Mouse (Mus musculus): ENCODE measurements at regions not wholly inside any gene's neighbourhood (a gene's known extent, or its start where the extent isn't known, plus 50 kb on each side); places are given as distances from the start of the nearest gene placed in this dataset.

DNA sequence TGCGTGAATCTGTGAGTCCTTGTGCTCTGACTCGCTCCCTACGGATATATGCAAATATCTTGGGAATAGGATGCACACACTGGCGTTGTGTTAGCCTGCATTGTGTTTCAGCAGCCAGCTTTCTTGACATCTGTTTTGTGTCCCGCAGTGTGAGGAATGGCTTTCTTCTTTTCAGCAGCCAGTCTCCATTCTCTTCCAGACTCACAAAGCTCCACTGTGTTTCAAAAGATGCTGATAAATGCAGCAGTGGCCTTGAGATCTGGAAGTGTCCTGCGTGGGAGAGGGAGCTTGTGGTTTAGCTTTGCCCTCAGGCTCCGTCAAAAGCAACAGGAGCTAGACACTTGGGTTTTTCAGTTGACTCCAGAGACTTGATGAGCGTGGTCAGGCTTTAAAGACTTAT, 188.9 kb upstream of the Fat4 start:
- in situ Hi-C loops (cut with MboI, MseI): no loop called here

DNA sequence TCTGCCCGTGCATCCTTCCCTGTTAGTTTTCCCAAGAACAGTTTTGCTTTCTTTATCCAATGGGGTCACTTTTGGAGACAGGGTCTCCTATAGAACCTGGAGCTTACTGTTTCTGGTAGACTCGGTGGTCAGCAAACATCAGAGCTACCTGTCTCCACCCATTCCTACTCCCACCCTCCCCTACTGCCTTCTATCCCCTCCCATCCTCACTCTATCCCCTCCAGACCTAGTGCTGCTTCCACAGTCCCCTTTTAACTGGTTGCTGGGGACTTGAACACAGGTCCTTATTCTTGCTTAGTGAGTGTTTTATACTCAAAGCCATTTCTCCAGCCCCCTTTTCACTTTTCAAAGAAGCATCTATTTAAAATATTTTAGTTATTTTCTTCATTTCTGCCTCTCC, 189.4 kb upstream of the Fat4 start:
- in situ Hi-C loops (cut with MboI, MseI): no loop called here

DNA sequence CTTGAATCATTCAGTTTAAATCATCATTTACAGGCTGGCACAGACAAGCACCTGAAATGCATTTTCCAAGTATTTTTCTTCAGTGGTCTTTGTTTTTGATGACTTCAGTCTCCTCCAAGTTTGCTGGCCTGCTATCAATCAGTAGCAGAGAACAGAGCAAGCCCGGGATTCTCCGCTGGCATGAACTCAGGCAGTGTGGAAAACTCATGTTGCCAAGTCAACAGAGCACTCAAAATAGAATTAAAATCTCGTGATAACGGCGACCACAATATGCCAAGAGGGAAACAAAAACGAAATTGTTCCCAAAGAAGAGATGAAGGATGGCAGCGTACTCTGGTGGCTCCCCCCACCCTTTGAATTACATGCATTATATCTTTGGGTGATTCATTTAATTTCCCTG, 190.9 kb upstream of the Fat4 start:
- in situ Hi-C loops (cut with MboI, MseI): no loop called here

DNA sequence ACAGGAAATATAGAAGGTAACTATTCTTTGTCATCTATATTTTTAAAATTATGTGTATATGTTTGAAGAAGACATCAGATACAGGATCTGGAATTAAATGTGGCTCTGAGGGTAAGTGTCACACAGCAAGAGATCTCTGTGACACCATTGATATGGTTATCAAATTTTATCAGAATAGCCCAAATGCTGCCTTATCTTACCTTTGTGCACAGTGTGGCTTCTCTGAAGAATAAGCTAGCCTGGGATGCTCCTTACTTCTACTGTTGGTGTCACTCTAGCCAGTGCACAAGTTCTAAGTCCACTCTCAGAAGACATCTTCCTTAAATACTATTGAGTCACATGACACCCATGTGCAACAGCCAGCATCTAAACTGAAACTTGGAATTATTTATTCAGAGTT, 194.0 kb upstream of the Fat4 start:
- in situ Hi-C loops (cut with MboI, MseI): no loop called here

DNA sequence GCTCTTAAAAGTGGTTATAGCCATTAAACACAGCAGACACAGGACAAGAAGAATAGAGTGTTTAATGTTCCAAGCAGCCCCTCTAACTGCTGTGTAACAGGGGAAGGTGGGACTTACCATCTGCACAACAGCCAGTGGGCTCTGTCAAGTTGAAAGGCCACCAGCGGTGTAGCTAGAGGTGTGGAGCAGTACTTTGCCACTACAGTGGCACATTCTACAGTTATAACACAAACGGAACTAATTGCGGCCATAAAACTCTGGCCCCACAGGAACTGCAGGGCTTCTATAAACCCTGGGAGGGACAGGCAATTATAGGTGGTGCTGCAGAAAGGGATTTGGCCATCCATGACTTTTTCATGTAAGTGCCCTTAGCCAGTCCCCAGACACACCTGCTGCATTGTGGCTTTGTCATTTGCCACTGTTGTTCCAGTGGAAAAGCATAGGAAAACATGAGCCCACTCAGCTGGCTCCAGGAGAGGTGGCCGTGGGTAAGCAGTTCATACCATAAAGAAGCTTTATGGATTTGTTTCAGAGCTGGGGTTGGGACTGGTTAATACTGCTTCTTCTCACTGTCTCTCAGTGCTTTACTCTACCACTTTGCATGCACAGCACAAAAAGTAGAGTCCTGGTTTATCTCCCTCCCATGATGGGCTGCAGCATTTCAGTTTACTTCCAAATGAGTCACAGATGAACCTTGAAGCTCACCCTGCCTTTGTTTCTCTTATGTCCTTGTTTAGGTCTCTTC, 199.8 kb upstream of the Ankrd50 start:
- in situ Hi-C loops (cut with MboI, MseI): no loop called here

DNA sequence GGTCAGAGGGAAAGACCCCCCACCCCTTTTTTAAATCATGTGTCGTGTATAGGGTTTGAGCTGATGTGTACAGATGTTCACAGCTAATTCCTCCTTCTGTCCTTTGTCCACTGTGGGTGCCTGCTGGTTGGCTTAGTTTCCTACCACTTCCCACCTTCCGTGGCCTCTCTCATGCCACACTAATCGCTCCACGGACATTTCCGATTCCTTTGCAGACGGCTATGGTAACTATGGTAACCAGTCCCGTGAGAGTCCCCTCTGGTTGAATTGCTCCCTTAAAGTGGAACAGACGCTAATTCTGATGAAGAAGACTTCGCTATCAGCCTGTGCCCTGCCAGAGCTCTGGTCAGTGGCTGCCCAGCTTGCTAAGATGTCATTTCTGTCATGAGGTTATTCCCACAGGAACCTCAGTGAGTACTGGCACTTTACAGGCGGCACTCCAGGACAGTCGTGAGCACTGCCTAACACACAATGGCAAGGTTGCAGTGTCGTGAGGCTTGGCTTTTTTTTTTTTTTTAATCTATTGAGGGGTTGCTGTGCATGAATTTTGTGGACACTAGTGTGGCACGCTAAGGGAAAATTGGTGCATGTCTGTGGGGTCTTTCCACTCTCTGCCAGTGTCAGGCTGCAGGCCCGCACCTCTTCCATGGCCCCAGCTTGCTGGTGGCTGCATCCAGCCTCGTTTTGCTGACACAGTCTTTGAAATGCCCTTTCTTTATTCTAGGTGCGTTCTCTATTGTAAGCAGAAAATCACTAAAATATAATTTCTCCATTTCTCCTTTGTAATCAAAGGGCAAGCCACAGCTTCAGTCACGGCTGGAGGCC, 179.2 kb upstream of the Ankrd50 start:
- in situ Hi-C loops (cut with MboI, MseI): no loop called here

DNA sequence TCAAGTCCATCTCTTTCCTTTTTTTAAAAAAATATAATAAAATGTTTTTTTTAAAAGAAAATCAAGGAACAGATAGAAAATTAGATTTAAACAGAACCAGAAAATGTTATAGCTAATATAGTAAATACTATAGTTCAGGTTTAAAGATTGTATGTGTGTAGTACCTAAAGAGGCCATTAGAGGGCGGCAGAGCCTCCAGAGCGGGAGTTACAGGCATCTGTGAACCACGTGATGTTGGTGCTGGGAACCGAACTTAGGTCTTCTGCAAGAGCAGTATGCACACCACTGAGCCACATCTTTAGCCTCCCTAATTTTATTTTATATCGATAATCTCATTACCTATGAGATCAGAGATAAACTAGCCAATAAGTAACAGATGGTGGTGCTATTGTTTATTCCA, 178.4 kb upstream of the Ankrd50 start:
- in situ Hi-C loops (cut with MboI, MseI): no loop called here

DNA sequence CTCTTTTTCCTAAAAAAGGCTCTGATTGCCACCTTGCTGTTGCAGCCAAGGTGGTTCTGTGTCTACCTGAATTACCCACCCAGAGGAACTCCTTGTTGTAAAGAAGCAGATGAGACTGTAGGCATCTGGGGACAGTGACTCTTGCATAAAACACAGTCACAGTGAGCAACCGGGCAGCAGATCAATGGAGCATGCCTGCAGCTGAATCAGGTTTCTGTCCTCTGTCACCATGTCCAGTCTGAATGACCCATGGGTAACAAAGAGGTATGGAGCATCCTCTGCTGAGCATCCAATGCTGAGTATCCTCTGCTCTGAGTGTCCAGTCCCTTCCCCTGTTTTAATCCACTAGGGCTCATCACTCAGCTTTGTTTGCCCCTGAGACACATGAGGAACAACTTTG, 172.1 kb upstream of the Ankrd50 start:
- in situ Hi-C loops (cut with MboI, MseI): no loop called here

DNA sequence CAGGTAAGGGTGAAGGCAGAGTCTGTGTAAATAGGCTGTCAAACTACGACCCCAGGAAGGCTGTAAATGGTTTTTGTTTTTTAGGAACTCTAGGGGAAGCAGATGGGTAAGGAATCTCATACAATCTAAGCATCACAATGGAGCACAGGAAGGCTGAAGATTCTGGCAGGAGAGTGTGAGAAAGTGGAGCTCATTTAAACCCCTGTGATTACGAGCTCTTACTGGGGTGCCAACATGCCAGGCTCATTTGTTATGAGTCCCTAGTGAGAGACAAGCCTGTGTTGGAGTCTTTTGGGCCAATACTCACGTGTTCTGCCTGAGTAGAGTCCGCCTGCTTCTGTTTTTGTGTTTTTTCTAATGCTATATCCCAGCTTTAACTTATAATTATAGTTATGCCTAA, 169.3 kb upstream of the Ankrd50 start:
- in situ Hi-C loops (cut with MboI, MseI): no loop called here

DNA sequence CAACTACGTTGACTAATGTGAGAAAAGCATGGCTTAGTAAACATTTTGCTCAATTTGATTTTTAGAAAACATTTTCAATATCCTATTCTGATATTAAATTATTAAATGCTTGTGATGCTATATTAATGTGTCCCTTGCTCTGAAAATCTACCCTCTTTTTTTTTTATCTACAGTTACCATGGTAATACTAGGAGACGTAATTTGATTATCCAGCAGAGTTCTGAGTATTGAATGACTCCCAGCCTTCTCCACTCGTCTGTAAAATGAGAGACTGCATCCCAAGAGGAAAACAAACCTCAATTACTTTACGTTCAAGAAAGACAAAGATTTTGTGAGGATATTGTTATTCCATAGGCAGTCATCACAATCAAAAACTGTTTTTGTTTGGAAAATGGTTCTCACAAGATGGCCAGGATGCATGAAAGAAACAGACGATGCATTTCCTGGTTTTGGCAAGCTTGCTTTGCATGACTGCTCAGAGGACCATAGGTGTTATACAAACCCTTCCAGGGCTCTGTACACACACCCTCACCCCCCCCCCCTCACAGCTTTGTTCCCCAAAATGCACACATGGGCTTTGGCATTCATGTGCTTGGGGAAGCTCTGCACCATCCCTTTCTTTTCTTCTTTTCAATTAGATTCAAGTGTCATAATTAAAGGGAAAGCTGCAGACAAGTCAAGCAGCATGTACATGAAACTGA, 168.5 kb upstream of the Ankrd50 start:
- in situ Hi-C loops (cut with MboI, MseI): no loop called here

DNA sequence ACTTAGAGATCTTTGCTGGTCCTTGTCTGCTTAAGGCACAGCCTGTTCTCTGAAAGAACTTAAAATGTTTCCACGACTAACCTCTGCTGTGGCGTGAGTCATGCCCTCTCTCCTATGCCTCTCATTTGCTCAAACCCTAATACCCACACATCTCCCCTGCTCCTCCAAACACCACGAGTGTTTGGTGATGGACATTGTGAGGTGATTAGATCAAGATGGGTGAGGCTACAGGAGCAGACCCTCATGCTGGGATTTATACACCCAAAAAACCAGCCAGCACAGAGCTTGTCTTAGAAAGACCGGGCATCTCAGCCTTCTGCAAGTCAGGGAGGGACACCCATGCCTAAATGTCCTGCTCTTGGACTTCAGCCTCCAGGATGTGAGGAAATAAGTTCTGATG, 165.5 kb upstream of the Ankrd50 start:
- in situ Hi-C loops (cut with MboI, MseI): no loop called here

DNA sequence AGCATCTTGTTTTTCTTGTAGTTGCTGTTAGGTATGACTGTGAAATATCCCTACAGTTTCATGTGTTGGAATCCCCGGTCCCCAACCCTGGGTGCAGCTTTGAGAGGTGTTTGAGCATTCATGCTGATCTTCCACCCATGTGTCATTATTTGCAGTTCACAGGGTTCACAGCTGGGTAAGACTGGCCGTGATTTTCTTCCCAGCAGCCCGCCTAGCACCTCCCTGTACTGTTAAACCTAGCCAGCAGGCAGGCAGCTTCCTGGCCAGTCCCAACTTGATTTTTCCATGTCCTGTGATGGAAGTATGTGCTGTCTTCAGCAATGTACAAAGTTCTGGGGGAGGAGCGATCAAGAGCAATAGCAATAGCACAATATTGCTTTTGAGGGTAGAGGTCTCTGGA, 164.0 kb upstream of the Ankrd50 start:
- in situ Hi-C loops (cut with MboI, MseI): no loop called here

DNA sequence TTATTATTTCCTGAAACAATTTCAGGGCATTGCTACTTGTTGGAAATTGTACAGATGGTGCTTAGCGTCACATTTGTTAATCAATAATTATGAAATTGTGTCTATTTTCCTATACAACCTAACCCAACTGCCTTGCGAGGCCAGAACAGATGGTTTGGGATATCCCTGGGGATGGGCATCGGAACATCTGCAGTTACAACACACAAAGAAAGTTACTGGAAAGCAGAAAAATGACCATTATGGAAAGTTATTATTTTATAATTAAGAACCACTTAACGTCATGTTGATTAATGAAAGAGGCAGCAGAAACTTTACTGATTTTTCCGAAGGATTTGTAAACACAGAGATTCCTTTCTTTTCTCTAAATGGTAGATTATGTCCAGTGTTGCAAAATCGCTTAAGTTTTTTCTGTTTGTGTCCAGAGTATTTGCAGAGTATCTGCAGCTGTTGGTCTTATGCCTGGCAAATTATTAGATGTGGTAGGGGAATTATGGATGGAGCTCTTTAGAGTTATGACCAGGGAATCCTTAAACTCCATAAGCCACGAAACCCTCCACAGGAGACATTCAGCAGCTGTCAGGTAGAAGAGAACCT, 163.2 kb upstream of the Ankrd50 start:
- in situ Hi-C loops (cut with MboI, MseI): no loop called here

DNA sequence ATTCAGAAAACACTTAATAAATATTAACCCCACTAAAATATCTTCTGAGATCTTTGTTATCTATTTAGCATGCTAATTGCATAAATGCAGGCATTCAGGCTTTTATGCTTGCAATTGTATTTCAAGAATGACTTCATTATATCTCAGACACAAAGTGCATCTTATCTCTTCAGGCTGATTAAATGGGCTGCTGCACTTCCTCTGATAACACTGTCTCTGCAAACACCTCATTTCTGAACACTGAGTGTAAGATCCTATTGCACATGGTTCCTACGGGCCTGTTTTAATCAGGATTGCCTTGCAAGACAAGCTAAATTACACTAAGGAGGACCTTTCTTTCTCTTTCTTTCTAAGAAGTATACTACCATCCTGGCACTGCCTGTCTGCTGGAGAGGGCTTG, 157.1 kb upstream of the Ankrd50 start:
- in situ Hi-C loops (cut with MboI, MseI): no loop called here

DNA sequence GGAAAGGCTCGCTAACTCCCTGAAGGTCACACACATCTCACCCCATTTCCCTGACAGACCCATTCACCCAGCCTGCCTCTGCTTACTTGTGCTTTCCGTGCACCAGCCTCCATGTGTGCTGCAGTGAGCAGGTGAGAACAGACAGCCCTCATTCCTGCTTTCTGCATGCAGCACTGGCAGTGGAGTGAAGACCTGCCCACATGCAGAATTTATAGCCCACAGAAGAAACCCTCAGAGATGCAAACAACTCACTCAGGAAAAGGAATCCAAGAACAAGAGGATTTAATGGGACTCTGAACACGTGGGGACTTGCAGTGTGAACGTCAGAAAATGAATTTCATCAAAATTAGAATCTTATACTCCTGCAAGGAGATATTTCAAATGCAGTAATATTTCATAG, 152.2 kb upstream of the Ankrd50 start:
- in situ Hi-C loops (cut with MboI, MseI): no loop called here

DNA sequence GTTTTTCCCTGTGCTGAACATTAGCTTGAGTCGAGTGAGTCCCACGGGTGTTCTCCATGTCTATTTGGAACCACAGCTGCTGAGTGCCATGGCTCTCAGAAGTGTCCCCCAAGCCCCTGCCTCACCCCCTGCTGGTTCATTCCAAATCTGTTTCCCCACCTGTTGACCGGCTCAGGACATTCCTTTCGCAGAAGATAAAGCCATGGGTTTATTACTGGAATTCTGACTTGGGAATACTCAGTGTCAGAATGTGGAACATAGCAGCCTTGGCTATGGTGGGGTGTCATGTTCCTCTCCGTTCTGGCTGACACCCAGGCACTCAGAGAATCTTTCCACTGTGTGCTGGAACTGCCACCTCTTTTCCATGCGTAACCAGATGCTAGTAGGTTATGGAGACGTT, 148.7 kb upstream of the Ankrd50 start:
- in situ Hi-C loops (cut with MboI, MseI): no loop called here

DNA sequence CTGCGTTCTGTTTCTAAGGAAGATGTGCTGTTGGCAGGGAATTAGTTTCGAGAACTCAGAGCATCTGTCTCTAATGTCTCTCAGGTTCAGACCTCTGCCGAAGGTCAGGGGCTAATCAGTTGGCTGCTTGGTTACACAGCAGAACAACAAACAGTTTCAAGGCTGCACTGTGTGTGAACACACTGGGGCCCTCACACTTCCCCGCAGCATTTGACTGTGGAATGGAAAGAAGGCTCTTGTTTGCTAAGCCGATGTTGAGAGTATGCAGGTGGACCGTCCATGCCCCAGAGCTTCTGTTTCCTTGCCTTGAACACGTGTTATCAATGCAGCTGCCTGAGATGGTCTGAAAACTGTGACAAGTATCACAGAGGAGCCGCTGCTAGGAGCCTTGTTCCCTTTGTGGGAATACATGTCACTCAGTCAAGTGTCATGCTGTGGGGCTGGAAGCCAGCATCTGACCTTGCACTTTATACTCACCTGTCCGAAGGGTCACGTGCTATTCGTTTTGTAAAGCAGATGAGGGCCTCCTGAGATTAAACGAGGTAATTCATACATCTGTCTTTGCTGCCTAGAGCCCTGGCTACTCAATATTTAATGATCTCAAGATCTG, 141.0 kb upstream of the Ankrd50 start:
- in situ Hi-C loops (cut with MboI, MseI): no loop called here

DNA sequence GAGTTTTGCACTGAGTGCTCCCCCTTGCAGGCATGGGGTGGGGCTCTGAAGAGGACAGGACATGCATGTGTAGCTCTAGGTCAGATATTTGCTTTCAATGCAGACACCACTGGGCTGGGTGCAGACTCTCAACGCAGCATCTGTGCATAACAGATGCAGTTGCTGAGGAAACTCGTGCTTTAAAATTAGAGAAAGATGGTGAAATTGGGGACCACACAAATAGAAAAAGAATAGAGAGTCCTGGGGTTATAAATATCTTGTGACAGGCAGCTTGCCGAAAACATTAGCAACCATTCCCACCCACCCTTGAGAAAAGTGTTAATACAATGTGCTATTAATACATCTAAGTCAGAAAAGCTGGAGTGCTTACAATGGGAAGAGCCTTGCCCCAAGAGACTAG, 133.3 kb upstream of the Ankrd50 start:
- in situ Hi-C loops (cut with MboI, MseI): no loop called here

DNA sequence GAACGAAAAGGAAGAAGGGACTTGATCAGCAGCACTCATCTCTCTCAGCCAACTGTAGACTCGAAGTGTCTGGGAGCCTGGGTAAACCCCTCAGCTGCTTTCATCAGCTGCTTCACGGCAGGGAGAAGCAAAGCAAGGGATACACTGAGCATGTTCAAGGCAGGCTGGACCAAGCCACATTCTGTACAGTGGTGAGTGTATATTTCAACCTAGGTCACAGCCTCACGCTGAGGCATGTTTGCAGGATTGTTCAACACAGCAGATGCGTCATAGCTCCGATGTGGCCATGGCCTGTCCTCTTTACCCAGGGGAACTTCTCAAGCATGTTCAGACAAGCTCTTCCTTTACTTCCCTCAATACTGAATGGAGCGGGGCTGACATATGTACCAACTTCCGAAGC, 132.6 kb upstream of the Ankrd50 start:
- in situ Hi-C loops (cut with MboI, MseI): no loop called here

DNA sequence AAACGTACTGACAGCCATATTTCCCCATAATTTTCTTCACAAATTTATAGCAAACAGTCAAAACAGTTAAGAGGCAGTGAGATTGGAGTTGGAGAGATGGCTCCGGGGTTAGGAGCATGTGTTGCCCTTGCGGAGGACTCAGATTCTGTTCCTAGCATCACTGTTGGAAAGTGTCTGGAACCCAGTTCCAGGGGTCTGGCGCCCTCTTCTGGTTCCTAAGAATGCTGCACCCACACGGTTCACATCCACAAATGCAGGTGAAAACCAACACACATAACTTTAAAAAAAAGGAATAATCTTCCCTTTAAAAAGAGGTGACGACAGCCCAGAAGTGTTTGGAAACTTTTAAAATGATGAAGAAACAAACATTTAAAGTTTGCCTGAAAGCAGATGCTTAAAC, 129.1 kb upstream of the Ankrd50 start:
- in situ Hi-C loops (cut with MboI, MseI): loop anchor here (5.0 kb wide), 1 partner anchor 381 kb away; no protein-coding TSS in a partner anchor

DNA sequence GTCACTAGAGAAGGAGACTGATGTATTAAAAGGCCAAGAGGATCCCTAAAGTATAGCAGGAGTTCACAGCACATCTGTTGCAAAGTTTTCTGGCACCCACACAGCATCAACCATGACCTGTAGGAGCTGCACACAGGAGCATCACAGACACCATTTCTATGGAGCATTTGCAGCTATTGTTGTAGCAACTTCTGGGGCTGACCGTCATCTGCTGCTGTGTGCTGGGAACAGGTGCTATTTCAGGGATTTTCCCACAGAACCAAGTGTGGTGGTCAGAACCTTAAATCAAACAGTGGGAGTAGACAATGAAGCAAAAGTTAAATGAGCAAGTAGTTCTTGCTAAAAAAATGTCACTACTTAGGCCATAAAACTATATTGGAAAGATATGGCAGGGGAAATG, 106.9 kb upstream of the Ankrd50 start:
- in situ Hi-C loops (cut with MboI, MseI): no loop called here

DNA sequence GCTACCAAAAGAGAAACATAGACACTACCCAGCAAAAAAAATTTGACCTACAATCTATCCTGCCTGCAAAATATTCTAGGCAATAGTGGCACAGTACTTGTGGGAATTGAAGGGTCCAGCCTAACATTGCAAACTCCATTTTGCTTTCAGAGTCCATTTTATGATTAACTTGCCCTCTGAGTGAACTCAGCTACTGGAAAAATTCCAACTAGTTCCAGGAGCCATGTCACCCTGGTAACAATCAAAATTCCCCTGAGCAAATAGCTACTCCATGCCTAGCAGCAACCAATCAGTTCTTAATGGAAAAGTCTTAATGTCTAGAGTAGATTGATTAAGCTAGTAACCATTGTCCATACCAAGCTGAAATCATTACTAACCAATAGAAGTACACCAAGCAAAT, 104.3 kb upstream of the Ankrd50 start:
- in situ Hi-C loops (cut with MboI, MseI): no loop called here
